Mouse (Mus musculus) naive thymus-derived CD4-positive, alpha-beta T cell, adult 2 months (primary cell): ENCODE results near the gene Enpp6.
A peak's percentile ranks its signal among the peaks of the same experiment; 100 is the strongest.

Experiments
- DNase-seq: peaks from one replicate; pipeline ENCODE4 v3.0.0-alpha.2; 2011; ENCODE audit warnings: low read depth

Gene Enpp6

DNA sequence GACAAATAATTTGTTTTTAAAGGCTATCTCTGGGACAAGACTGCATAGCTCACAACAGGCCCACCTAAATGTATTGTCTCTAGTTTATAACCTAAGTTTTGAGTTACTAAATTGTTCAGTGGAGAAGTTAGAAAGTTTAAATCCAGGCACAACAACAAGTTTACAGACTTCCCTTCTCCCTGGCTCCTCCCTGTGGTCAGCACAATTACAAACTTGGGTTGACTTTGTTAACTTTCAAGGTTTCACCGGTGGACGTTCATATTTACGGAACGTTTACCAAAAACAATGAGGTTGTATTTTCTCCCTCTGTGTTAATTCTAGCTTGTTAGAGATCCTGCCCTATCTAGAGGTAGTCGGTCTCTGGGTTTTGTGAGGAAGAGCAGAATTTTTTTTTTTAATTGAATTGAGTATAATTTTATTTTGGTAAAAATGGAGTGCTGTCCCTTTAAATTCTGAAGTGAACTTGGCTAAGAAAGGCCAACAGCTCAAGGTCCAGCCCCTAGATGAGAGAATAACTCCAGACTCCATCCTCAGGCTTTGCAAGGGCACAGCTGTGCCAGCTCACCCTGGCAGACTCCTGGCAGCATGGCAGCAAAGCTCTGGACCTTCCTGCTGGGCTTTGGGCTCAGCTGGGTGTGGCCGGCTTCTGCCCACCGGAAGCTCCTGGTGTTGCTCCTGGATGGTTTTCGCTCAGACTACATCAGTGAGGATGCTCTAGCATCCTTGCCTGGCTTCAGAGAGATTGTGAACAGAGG, at the start of gene Enpp6:
Gene Enpp6 (plus strand): TSS at position 502 of the 755 bp plus-strand sequence.
- DNase-seq, result no peak

DNA sequence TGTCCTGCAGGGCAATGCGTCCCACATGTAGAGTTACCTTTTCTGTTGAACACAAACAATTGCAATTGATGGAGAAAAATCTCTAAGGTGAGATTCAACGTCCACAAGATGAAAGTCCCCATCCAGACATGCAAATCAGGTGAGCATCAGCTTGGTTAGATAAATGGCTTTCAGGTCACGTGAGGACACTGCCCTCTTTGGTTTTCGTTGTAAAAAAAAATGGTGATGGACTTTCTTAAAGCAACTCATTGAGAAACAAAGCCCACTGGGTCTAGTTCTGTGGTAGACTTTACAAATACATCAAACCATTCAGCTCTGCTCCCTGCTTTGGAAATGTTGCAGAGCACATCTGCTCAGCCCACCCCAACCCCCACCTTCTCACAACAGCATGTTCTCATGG, 48.5 kb upstream of the Enpp6 start:
- DNase-seq, result no peak

GRCm38 (mm10) chr8:46941295-46941694, 45.4 kb upstream of the Enpp6 start:
- DNase-seq, result peak; percentile 82

- DNase-seq, result no peak
Observed at GRCm38 (mm10) chr8:46941731-46942650, 44.7 kb upstream of the Enpp6 start.

GRCm38 (mm10) chr8:46942651-46943024, 44.0 kb upstream of the Enpp6 start:
- DNase-seq, result no peak

- DNase-seq, result peak; percentile 28
Observed at GRCm38 (mm10) chr8:46943337-46943736, 43.4 kb upstream of the Enpp6 start.

GRCm38 (mm10) chr8:46946181-46946580, 40.5 kb upstream of the Enpp6 start:
- DNase-seq, result peak; percentile 74

GRCm38 (mm10) chr8:46948091-46948757, 38.5 kb upstream of the Enpp6 start:
- no peak for DNase-seq

DNA sequence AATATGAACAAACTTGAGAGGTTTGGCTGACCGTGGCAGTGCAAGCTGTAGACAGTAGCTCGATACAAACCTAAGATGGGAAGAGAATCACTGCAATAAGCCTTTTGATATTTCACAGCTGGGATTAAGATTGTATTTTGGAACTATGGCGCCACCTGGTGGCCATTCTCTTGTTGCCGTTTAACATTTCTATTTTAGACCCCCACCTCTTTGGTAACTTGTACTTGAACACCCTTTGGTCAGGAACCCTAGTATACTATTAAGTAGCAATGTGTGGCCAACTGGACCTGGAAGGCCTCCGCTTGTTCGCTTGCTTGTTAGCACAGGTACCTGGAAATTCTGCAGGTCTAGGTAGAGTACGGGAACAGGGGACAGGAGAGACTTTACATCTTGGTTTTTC, 33.2 kb upstream of the Enpp6 start:
- peak; percentile 90 for DNase-seq

DNA sequence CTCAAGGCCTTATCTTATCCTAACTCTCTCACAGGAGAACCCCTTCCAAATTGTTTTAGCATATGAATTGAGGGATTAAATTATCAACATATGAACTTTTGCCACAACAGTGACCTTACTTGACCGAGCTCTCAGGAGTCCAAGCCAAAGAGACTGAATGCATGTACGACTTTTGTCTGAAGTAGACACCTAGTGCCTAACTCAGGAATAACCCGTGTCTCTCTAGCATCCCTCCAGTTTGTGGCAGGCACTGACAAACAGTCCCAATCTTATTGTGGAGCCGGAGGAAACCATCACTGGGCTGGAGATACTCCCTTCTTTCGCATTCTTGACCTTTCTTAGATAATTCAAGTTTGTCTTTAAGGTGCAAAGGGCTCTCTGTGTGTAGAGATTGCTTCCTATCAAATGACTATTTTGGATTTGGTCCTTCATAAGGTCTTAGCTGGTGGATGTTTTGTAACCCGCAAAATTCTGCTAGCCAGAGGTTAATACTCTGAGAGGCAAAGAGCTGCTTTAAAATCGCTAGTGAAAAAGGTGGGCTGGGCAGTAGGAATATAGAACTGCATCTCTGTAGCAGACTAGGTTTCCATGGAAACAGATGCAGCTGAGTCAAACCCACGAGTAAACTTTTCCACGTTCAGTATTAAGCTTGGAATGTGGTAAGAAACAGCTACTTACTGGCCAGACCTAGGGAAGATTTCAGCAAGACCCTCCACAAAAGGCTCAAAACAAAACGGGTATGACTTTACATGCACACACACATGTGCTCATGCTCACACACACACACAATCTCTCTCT, 23.9 kb upstream of the Enpp6 start:
- no peak for DNase-seq

GRCm38 (mm10) chr8:46963619-46964145, 23.0 kb upstream of the Enpp6 start:
- DNase-seq, result no peak

- no peak for DNase-seq
Observed at GRCm38 (mm10) chr8:46965812-46966211, 20.9 kb upstream of the Enpp6 start.

- DNase-seq, result no peak
Observed at GRCm38 (mm10) chr8:46968721-46969120, 18.0 kb upstream of the Enpp6 start.

- peak; percentile 41 for DNase-seq
Observed at GRCm38 (mm10) chr8:46969386-46969785, 17.3 kb upstream of the Enpp6 start.

- no peak for DNase-seq
Observed at GRCm38 (mm10) chr8:46977376-46977775, 9.3 kb upstream of the Enpp6 start.

- no peak for DNase-seq
Observed at GRCm38 (mm10) chr8:46982166-46982565, 4.5 kb upstream of the Enpp6 start.

DNA sequence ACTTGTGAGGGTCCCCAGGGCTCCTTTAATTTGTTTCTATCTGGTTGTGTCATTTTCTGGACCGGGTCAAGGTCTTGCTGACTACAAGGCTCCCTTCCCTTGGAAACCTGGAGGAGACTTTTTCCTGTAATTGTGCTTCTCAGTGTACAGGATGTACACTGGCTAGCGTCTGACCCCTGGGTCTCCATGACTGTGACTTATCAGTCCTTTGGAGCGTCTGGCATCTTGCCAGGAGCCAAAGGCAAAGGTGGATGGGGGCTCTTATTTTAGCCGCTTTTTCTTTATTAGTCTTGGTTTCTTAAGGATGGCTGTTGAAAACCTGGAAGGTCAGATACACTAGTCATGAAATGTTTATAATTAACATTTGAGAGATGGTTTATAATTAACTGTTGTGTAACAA, 3.9 kb upstream of the Enpp6 start:
- DNase-seq, result no peak

GRCm38 (mm10) chr8:46984647-46985046, 2.0 kb upstream of the Enpp6 start:
- DNase-seq, result no peak

- DNase-seq, result no peak
Observed at GRCm38 (mm10) chr8:46988366-46988765, 1.7 kb downstream of the Enpp6 start.

DNA sequence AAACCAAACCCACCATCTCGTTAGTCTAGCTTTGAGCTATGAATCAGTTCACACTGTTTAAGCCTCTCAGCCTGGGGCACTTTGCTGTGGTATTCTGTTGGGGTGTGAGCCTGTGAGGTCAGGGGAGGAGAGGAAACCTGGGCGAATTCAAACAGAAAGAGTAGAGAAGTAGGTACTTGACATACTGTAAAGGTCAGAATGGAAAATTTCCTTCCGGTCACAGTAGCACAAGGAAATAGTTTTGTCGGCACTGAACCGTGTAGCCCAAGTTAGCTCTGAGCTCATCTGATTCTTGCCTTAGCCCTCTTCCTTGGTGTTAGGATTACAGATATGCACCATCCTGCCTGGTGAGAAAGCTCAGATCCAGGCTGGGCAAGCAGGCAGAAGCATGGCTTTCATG, 4.4 kb downstream of the Enpp6 start:
- DNase-seq, result peak; percentile 2

GRCm38 (mm10) chr8:46992579-46992978, 5.9 kb downstream of the Enpp6 start:
- peak; percentile 15 for DNase-seq
